Mouse (Mus musculus) lung, adult 2 months (tissue): Measurements from ENCODE around the gene D5Ertd579e.

ENCODE experiments used
- CTCF ChIP-seq: fragments of 200-500 bp; IDR thresholded peaks from 2 replicates; pipeline ENCODE4 v1.5.1; 2011; ENCODE audit warnings: mild to moderate bottlenecking, low read length, control low read depth; ENCODE audit not compliant: insufficient read depth
- POLR2A ChIP-seq: fragments of 200-500 bp; IDR thresholded peaks from 2 replicates; pipeline ENCODE4 v1.6.1; 2011; ENCODE audit warnings: low read depth, mild to moderate bottlenecking, control low read depth, low read length, borderline replicate concordance; ENCODE audit errors: extremely low read depth

DNA sequence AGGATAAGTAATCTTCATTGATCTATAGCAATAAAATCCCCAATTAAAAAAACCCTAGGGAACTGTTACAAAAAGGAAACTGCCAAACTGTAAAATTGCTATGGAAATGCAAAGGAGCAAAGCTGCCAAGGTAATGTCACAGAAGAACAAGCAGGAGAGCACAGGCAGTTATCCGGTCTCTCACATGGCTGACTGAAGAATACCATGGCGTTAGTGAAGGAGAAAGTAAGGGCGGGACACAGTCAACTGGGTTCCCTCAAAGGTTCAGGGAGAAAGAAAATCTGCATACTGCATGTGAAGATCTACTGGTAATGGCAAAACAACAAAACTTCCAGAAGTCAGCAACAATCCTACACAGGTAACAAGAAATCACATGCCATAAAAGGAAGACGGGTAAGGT lies 139.5 kb downstream of the D5Ertd579e start:
- TF ChIP-seq POLR2A (no peak), CTCF (no peak)
